Mouse (Mus musculus) olfactory bulb, adult 2 months (tissue): Measurements from ENCODE around the gene Fmn2. TPM values are rescaled to one million over a fixed set of nuclear protein-coding genes. Genes with fewer than 3 reads are reported as not detected.
A peak's percentile ranks its signal among the peaks of the same experiment; 100 is the strongest.

ENCODE experiments used
- H3K27ac ChIP-seq: fragments of 200-500 bp; 2 replicates; pipeline ENCODE4 v1.5.1; 2012; ENCODE audit warnings: low read depth, low read length; ENCODE audit not compliant: insufficient read depth
- H3K4me1 ChIP-seq: fragments of 200-500 bp; 2 replicates; pipeline ENCODE4 v1.6.1; 2012; ENCODE audit warnings: low read length; ENCODE audit not compliant: control insufficient read depth, insufficient read depth
- H3K4me3 ChIP-seq: fragments of 200-500 bp; 2 replicates; pipeline ENCODE4 v1.5.1; 2012; ENCODE audit warnings: mild to moderate bottlenecking, low read depth, low read length, moderate library complexity; ENCODE audit not compliant: insufficient read depth
- CTCF ChIP-seq: fragments of 200-500 bp; IDR thresholded peaks from 2 replicates; pipeline ENCODE4 v1.5.1; 2012; ENCODE audit warnings: low read depth, mild to moderate bottlenecking, low read length, moderate library complexity; ENCODE audit not compliant: insufficient read depth
- POLR2A ChIP-seq: fragments of 200-500 bp; IDR thresholded peaks from 2 replicates; pipeline ENCODE4 v1.6.1; 2012; ENCODE audit warnings: mild to moderate bottlenecking, low read depth, low read length, moderate library complexity; ENCODE audit not compliant: insufficient read depth
- WGBS: fragments of 180-500 bp; shearing (Covaris S2); methylation state at CpG from one replicate; pipeline ENCODE4 v1.1.7; 2018; 5-methylcytosine and 5-hydroxymethylcytosine counted together
- polyA plus RNA-seq: library from polyadenylated mRNA; stranded (reverse); fragments of >200 nt; gene quantifications from 2 replicates; pipeline ENCODE4 v1.2.4, GENCODE M21; 2012; ENCODE audit warnings: low replicate concordance; ENCODE audit not compliant: missing spikeins, insufficient read depth, insufficient read length

The Fmn2 gene
- polyA plus RNA-seq, 1 experiment, result 291 TPM

DNA sequence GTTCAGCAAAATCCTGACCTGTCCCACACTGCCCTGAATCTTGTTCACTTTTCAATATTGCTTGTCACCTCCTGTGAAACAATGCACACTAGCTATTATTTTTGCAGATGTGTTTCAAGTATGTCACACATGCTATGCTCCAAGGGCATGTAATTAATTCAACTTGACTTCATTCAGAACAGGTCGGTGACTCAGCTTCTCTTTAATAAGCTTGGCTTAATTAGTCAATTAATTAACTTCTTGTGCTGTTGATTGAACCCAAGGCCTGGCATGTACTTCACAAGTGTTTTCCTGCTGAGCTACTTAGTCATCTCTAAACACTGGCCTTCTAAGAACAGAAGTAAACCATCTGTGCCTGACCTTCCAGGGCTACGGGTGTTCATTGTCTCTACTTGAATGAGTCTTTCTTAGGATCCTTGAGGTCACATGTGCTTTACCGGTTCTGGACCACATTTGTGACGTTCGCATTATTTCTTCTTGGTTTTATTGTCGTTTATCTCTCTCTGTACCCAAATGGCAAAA is 136.0 kb downstream of the Fmn2 start:
- Histone ChIP-seq H3K4me3 (no peak overlapping the region), H3K27ac (no peak overlapping the region), H3K4me1 (no peaks in the 10 kb centered on the region)
- no peak for TF ChIP-seq POLR2A
- no peak for TF ChIP-seq CTCF
- WGBS, result 50% methylated on average over 6 of the region's 6 CpGs

DNA sequence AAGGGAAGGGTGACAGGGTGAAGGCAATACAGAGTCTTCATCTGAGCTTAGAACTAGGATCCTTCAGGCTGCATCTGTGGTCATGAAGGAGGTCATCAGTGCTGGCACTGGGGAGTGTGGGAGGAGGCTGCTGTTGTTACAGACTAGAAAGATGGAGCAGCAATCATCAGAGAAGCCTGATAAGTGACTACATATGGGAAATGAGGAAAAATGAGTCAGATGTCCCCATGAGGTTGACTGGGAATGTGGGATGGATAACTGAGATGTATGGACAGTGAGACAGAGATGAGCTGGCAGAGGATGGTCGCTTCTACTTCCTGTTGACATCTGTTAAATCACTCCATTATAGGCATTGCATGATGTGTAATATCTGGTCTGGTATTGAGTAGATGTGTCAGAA is 139.3 kb downstream of the Fmn2 start:
- TF ChIP-seq POLR2A, result no peak
- TF ChIP-seq CTCF, result no peak
- 97% methylated on average over 1 of the region's 1 CpGs for WGBS
- Histone ChIP-seq H3K4me1 (no peaks in the 10 kb centered on the region), H3K27ac (no peak overlapping the region), H3K4me3 (no peak overlapping the region)

DNA sequence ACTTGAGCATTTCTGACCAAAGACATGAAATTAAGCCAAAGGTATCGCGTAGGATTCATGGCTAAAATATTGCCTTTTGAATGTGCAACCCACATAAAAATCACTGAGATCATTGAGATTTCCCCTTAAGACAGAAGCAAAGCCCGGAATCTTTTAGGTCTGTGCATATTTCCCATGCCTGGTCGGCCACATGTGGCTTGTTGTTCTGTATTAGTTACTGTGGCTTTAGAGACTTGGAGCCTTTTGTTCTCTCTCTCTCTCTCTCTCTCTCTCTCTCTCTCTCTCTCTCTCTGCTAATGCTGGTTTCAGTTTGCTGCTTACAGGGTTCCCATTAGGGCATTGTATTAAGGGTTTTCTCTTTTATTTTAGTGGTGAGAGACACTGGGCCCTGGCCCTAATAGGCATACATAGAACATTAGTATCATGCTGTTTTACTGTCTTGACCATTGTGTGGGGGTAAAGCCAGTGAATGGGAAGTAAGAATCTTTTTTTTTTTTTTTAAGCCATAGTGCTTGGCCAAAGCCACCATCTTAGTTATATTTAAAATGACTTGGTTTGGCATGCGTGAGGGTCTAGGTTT is 141.9 kb downstream of the Fmn2 start:
- WGBS, result 73% methylated on average over 5 of the region's 5 CpGs
- H3K4me1 ChIP-seq, result no peaks in the 10 kb centered on the region
- no peak overlapping the region for H3K4me3 ChIP-seq
- TF ChIP-seq CTCF, result no peak
- no peak for TF ChIP-seq POLR2A
- H3K27ac ChIP-seq, result no peak overlapping the region

DNA sequence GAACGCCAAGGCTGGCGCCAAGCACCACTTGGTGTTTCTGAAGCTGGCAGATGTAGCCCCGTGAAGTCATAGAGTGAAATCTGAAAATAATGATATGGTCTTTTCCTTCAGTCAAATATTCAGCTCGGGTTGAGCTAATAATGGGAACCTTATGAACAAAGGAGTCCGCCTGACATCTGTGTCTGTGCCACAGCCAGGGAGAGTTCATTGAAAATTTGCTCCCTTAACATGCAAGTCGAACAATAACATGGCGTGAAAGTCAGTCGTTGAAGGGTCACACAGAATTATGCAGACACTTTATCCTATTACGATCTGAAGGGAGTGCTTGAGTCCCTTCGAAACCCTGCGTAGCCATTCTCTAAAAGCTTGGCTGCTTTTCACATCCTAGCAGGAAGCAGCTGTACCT is 147.8 kb downstream of the Fmn2 start:
- no peak for TF ChIP-seq POLR2A
- no peak for TF ChIP-seq CTCF
- H3K4me3 ChIP-seq, result no peak overlapping the region
- H3K27ac ChIP-seq, result no peak overlapping the region
- 60% methylated on average over 11 of the region's 11 CpGs for WGBS
- H3K4me1 ChIP-seq, result no peaks in the 10 kb centered on the region

DNA sequence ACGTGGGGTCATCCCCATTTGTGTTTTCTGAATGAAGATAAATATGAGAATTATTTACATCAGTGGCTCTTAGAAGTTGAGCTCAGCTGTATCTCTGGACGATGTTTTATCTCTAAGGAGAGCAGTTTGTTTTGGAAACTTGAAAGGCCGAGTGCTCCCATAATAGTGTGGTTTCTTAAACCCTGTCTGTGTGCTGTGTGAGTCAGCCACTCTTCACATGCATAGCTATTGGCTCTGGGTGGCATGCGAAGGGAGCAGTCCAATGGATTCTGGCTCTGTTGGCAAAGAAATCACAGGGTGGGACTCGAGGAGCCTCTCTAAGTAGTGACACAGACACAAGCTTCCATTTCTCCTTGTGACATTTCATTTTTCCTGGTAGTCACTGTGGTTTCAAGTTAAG is 152.9 kb downstream of the Fmn2 start:
- no peak for TF ChIP-seq POLR2A
- TF ChIP-seq CTCF, result no peak
- Histone ChIP-seq H3K4me1 (no peaks in the 10 kb centered on the region; the same call in 1 of the 2 replicates), H3K4me3 (no peak overlapping the region), H3K27ac (0 out of 2 replicates have a peak overlapping the region, but pooled peaks have one; percentile 66)
- WGBS, result 21% methylated on average over 5 of the region's 5 CpGs

DNA sequence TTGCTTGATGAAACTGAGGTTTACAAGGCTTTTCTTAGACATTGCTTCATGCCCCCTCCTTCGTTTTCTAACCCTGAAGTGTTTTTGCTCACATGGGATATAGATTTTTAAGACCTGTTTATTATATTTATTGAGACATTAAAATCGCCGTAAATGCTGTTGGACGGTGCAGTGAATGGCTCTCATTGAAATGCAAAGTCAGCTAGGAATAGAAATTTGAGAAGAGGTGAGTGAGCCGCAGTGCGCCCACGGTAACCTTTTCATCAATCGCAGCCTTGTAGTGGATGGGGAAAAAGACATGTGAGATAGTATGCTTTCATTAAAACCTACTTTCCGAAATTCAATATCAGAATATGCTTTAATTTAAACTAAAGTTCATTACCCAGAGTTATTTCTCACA is 153.7 kb downstream of the Fmn2 start:
- 75% methylated on average over 9 of the region's 9 CpGs for WGBS

DNA sequence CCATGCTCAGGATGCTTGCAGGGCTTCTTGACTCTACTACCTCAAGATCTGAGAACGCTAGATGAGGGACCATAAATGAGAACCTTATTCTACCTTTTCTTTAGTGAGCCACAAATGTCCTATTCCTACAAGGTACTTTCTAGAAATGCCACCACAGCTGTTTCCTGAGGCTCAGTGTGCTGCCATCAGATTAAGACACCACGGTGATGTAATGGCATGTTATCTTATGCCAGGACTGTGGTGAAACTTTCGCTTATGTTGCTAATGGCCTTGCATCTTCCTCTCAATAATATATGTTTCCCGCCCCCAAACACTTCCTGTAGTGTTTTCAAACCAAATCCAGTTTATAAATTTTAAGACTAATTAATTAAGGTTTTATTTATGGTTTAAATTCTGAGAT is 154.9 kb downstream of the Fmn2 start:
- 92% methylated on average over 4 of the region's 4 CpGs for WGBS
- no peak overlapping the region for H3K27ac ChIP-seq
- no peak for TF ChIP-seq CTCF
- no peak for TF ChIP-seq POLR2A
- no peaks in the 10 kb centered on the region; the same call in 1 of the 2 replicates for H3K4me1 ChIP-seq
- no peak overlapping the region for H3K4me3 ChIP-seq

More for the DNA sequence above, 153.7 kb downstream of the Fmn2 start:
- Histone ChIP-seq H3K27ac (no peak overlapping the region), H3K4me1 (no peaks in the 10 kb centered on the region; the same call in 1 of the 2 replicates), H3K4me3 (no peak overlapping the region)
- TF ChIP-seq CTCF (no peak), POLR2A (no peak)

DNA sequence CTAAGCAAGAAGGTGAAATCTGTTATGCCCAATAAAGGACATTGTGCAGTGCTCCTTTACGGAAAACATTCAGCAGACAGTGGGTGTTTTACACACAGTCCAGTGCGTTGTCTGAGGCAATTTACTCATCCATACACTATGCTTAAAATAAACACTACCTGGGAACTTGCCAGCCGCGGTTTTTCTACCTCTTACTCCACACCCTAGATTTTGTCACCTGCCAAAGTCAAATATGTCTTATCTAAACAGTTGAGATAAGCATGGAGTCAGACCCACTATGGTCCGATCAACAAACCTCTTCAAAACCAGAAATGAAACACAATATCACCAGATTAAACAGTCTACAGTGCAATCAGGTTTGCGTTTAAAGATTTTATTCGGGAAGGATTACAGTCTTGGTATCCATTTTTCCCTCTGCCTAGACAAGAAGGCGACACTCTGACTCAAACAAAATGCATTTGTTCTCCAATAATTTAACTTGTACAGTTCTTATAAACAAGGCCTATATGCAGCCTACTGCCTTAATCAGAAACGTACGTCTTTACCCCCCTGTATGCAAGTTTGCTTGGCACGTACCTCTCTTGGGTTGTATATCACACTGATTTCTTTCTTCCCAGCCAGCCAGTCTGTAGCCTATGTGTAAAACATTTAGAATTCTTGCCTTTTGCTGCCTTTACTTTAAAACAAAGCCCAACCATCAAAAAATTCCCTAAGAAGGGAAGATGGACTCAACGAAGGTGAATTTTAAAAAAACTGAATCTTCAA is 158.0 kb downstream of the Fmn2 start:
- 89% methylated on average over 12 of the region's 12 CpGs for WGBS
- Histone ChIP-seq H3K4me3 (no peak overlapping the region), H3K4me1 (no peaks in the 10 kb centered on the region; the same call in 1 of the 2 replicates), H3K27ac (no peak overlapping the region)
- no peak for TF ChIP-seq CTCF
- TF ChIP-seq POLR2A, result no peak

DNA sequence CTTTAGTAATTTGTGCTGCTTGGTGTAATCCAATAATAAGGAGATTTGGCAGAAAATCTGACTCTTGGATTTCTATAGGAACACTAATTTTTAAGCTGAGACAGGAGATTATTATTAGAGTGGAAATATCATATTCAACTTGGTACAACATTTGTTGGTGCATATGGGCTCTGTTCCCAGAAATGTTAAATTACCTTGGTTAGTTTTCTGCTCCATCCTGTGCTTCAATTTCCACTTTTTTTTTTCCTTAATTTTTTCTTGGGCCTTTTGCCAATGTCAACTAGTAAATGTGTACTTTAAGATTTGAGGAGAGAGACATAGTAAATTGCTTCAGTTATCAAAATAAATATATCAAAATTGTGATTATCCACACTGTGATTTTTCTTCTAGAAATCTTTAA is 163.5 kb downstream of the Fmn2 start:
- Histone ChIP-seq H3K4me1 (no peaks in the 10 kb centered on the region), H3K4me3 (no peak overlapping the region), H3K27ac (no peak overlapping the region)
- TF ChIP-seq CTCF (no peak), POLR2A (no peak)
